Mouse (Mus musculus) Patski (cell line): Measurements from ENCODE around the gene Plekhm2. TPM values are rescaled to one million over a fixed set of nuclear protein-coding genes. Genes with fewer than 3 reads are reported as not detected.

Experiments
- ATAC-seq: fragments of 100-300 bp; one replicate; pipeline ENCODE4 v1.8.0; 2021
- CTCF ChIA-PET: fragments of 350-600 bp; sonication (Branson Sonifier 250); formaldehyde crosslinking; loops from one replicate; lab custom pipeline; 2022; ENCODE audit warnings: inconsistent platforms; lab: Charles Lee
- POLR2A ChIA-PET: fragments of 350-600 bp; sonication (Branson Sonifier 250); formaldehyde crosslinking; loops from one replicate; lab custom pipeline; 2022; ENCODE audit warnings: antibody characterized with exemption, inconsistent platforms; lab: Charles Lee
- DNase-seq: peaks from one replicate; pipeline ENCODE4 v3.0.0-alpha.2; 2011; ENCODE audit warnings: low read depth, low spot score
- H3K27me3 ChIP-seq: fragments of 371-371 bp; one replicate; pipeline ENCODE4 v1.5.1; 2021
- CTCF ChIP-seq: fragments of 100-300 bp; IDR thresholded peaks from one replicate; pipeline ENCODE4 v1.5.1; 2021
- in situ Hi-C: fragments of 300-500 bp; cut with MboI; formaldehyde crosslinking; loops from 3 replicates; pipeline ENCODE4 v1.11.1; 2018; ENCODE audit warnings: low pct_unique_long_range_greater_than_20kb, mixed read lengths
- polyA plus RNA-seq: library from polyadenylated mRNA; unstranded; gene quantifications from one replicate; pipeline ENCODE4 v1.2.3, GENCODE M21; 2021

The Plekhm2 gene
- polyA plus RNA-seq, 1 experiment from 2014 or later, result 37.0 TPM

- H3K27me3 ChIP-seq, result no peaks in the 10 kb centered on the region
- in situ Hi-C loops, result no loop called here
- CTCF ChIA-PET, result no interaction called here
- ATAC-seq (no peak), DNase-seq (no peak)
- POLR2A ChIA-PET, result interaction anchor here (0.6 kb wide), 1 partner anchor 123 kb away, joined by 3 read pairs; no protein-coding TSS in a partner anchor
- TF ChIP-seq CTCF, result no peak
These were observed 66.4 kb downstream of the Plekhm2 start for GRCm38 (mm10) chr4:141598199-141598893.

GRCm38 (mm10) chr4:141596700-141597328 is 67.9 kb downstream of the Plekhm2 start:
- H3K27me3 ChIP-seq, result no peaks in the 10 kb centered on the region
- TF ChIP-seq CTCF, result no peak
- POLR2A ChIA-PET, result interaction anchor here (0.6 kb wide), 1 partner anchor 87 kb away, joined by 4 read pairs; no protein-coding TSS in a partner anchor
- DNase-seq (no peak), ATAC-seq (no peak)
- CTCF ChIA-PET, result no interaction called here
- in situ Hi-C loops, result no loop called here

DNA sequence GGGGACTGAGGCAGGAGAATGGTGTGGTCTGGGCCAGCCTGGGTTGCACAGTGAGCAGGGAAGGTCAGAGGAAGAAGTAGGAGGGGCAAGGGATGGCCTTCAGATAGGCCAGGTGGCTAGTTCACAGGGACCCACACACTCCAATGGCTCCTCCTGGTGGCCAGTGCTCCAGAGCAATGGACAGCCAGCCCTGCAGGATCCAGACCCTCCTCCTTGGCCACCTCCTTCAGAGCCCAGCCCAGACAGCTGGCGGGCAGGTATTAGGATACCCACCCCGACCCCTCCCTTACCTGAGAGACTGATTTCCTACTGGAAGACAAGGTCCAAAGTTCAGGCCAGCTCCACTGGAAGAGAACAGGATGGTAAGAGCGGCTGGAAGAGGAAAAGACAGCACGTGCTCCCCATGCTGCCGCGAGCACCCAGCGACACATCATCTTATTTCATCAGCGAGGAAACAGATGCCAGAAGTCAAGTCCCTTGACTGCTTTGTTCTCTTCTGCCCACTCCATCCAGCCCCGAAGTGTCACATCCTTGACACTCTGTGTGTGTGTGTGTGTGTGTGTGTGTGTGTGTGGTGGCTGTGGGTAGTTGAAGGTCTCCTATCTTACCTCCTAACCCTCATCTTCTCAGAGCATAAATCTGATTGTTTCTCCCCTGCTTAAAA is 69.0 kb downstream of the Plekhm2 start:
- no peak for DNase-seq
- TF ChIP-seq CTCF, result no peak
- POLR2A ChIA-PET, result interaction anchor here (0.6 kb wide), 1 partner anchor 88 kb away, joined by 4 read pairs; no protein-coding TSS in a partner anchor
- no peaks in the 10 kb centered on the region for H3K27me3 ChIP-seq
- CTCF ChIA-PET, result interaction anchor here (1.6 kb wide), 1 partner anchor 164 kb away, joined by 3 read pairs; no protein-coding TSS in a partner anchor
- ATAC-seq, result no peak
- in situ Hi-C loops, result no loop called here

- POLR2A ChIA-PET, result no interaction called here
- in situ Hi-C loops, result no loop called here
These were observed 69.6 kb downstream of the Plekhm2 start for GRCm38 (mm10) chr4:141595138-141595537.

DNA sequence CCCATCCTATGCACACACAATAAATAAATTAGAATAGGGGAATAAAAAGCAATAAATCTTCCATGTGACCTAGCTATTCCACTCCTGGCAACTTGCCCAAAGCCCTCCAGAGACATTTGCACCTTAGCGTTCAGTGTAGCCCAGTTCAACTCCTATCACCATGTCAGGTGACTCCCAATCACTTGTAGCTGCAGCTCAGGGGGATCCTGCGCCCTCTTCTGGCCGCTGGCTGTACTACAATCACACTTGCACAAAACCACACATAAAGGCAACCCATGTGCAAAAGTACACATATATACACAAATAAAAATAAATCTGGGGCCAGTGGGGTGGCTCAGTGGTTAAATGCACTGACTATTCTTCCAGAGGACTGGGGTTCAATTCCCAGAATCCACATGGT is 73.2 kb downstream of the Plekhm2 start:
- in situ Hi-C loops, result no loop called here
- ATAC-seq (no peak), DNase-seq (no peak)
- no peaks in the 10 kb centered on the region for H3K27me3 ChIP-seq
- TF ChIP-seq CTCF, result no peak
- POLR2A ChIA-PET, result interaction anchor here (1.2 kb wide), 1 partner anchor 8 kb away, joined by 3 read pairs; no protein-coding TSS in a partner anchor
- CTCF ChIA-PET, result interaction anchor here (1.3 to 1.7 kb wide), 4 partner anchors 14 to 193 kb away, joined by 3 to 5 read pairs (median 4); partner anchors contain the start of gene Clcnka

More at GRCm38 (mm10) chr4:141595138-141595537, 69.6 kb downstream of the Plekhm2 start:
- ATAC-seq (no peak), DNase-seq (no peak)
- H3K27me3 ChIP-seq, result no peaks in the 10 kb centered on the region
- no peak for TF ChIP-seq CTCF
- CTCF ChIA-PET, result interaction anchor here (1.1 to 1.6 kb wide), 2 partner anchors 164 to 165 kb away, joined by 3 to 4 read pairs; no protein-coding TSS in a partner anchor

DNA sequence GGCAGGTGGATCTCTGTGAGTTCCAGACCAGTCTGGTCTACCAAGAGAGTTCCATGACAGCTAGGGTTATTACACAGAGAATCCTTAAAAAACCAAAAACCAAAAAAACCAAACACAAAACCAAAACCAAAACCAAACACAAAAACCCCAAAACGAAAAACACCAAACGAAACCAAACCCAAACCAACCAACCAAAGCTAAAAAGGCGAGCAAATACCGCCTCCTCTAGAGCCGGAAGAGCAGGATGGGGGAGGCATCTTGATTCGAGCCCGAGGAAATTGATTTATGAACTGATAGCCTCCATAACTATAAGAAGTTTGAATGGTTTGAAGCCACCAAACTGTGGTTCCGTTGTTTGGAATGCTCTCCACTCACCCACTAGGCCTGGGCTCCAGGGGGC is 80.8 kb downstream of the Plekhm2 start:
- ATAC-seq (no peak), DNase-seq (no peak)
- POLR2A ChIA-PET, result no interaction called here
- no peaks in the 10 kb centered on the region for H3K27me3 ChIP-seq
- in situ Hi-C loops, result no loop called here
- TF ChIP-seq CTCF, result no peak
- CTCF ChIA-PET, result interaction anchor here (1.5 kb wide), 1 partner anchor 179 kb away, joined by 3 read pairs; no protein-coding TSS in a partner anchor

DNA sequence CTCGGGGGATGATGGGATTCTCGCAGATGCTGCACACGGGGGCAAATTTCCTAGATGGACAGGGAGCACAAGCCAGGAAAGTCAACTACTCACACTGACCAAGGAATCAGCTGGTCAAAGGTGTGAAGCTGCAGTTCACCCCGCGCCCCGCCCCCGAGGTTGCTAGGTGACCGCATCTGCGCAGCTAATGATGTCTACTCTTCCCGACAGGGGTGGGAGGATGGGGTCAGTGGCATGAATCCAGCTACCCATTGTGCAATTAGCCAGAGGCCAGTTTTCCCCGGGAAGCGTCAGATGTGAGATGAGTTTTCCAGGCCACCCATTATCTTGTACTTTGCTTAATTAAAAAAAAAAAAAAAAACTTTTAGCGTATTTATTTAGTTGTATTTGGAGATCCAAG is 83.6 kb downstream of the Plekhm2 start:
- no peak for TF ChIP-seq CTCF
- in situ Hi-C loops, result no loop called here
- CTCF ChIA-PET, result no interaction called here

DNA sequence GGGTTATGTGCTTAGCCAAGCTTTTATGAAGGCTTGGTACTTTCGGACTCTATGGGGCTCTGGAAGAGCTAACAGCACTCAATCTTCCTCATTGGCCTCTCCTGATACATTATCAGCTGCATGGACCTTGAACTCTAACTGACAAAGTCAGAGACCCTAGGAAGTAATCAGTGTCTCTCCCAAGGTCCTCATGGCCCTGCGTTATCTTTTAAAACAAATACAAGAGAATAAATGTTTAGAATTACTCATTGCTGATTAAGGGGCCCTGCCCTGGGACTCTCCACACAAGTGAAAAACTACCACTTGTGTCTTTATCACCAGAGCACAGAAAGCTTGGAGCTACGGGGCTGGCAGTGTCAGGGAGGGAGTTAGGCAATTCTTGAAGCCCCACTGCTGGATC is 85.9 kb downstream of the Plekhm2 start:
- no peak for TF ChIP-seq CTCF
- in situ Hi-C loops, result no loop called here
- POLR2A ChIA-PET, result no interaction called here
- ATAC-seq (no peak), DNase-seq (no peak)
- no peaks in the 10 kb centered on the region for H3K27me3 ChIP-seq
- CTCF ChIA-PET, result no interaction called here

More for the DNA sequence above, 83.6 kb downstream of the Plekhm2 start:
- POLR2A ChIA-PET, result no interaction called here
- no peak for DNase-seq
- H3K27me3 ChIP-seq, result no peaks in the 10 kb centered on the region
- ATAC-seq, result no peak

DNA sequence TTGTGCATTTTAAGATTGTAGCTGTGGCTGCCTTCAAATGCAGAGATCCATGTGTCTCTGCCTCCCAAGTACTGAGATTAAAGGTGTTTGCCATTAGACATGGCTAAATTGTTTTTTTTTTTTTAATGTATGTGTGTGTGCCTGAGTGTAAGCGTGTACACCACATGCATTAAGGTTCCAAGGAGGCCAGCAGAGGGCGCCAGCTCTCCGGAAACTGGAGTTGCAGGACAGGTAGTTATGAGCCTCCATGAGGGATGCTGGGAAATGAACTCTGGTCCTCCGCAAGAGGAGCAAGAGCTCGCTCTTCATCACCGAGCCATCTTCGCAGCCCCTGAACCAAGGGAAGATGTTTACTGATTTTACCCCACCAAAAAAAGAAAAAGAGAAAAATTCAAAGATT is 87.8 kb downstream of the Plekhm2 start:
- no peak for TF ChIP-seq CTCF
- ChIA-PET POLR2A (no interaction called here), CTCF (interaction anchor here (1.5 to 4.1 kb wide), 3 partner anchors 15 to 171 kb away, joined by 5 to 39 read pairs (median 19); no protein-coding TSS in a partner anchor)
- in situ Hi-C loops, result no loop called here
- no peaks in the 10 kb centered on the region for H3K27me3 ChIP-seq
- no peak for DNase-seq
- no peak for ATAC-seq

GRCm38 (mm10) chr4:141576404-141576803 is 88.3 kb downstream of the Plekhm2 start:
- no peaks in the 10 kb centered on the region for H3K27me3 ChIP-seq
- ChIA-PET POLR2A (no interaction called here), CTCF (interaction anchor here (1.5 to 4.1 kb wide), 3 partner anchors 16 to 171 kb away, joined by 5 to 39 read pairs (median 19); no protein-coding TSS in a partner anchor)
- DNase-seq, result no peak
- no peak for TF ChIP-seq CTCF
- no peak for ATAC-seq
- in situ Hi-C loops, result no loop called here

Other genes with a start within 250 kb of the Plekhm2 start
- gene Clcnkb, start 248.9 kb downstream of the Plekhm2 start, polyA plus RNA-seq, result 1.2 TPM
- 0.24 TPM for gene Hspb7, start 244.1 kb downstream of the Plekhm2 start, polyA plus RNA-seq
- 0.06 TPM for gene Srarp, start 228.8 kb downstream of the Plekhm2 start, polyA plus RNA-seq
- gene Zbtb17, start 220.2 kb downstream of the Plekhm2 start, polyA plus RNA-seq, result 19.8 TPM
- gene Spen, start 126.3 kb downstream of the Plekhm2 start, polyA plus RNA-seq, result 31.8 TPM
- 90.1 TPM for gene Fblim1, start 58.8 kb downstream of the Plekhm2 start, polyA plus RNA-seq
- gene Tmem82, start 46.3 kb downstream of the Plekhm2 start, polyA plus RNA-seq, result 0.05 TPM
- gene Slc25a34, start 41.1 kb downstream of the Plekhm2 start, polyA plus RNA-seq, result 0.15 TPM
- gene Rsc1a1, start 20.7 kb upstream of the Plekhm2 start, polyA plus RNA-seq, result 4.7 TPM
- gene Ddi2, start 58.5 kb upstream of the Plekhm2 start, polyA plus RNA-seq, result 16.6 TPM
- not detected for gene Agmat, start 81.8 kb upstream of the Plekhm2 start, polyA plus RNA-seq
- gene Dnajc16, start 126.0 kb upstream of the Plekhm2 start, polyA plus RNA-seq, result 14.5 TPM
- 6.9 TPM for gene Casp9, start 128.7 kb upstream of the Plekhm2 start, polyA plus RNA-seq
- gene Cela2a, start 161.3 kb upstream of the Plekhm2 start, polyA plus RNA-seq, result not detected
- not detected for gene Ctrc, start 181.5 kb upstream of the Plekhm2 start, polyA plus RNA-seq
- 54.6 TPM for gene Efhd2, start 210.0 kb upstream of the Plekhm2 start, polyA plus RNA-seq